Mouse (Mus musculus) kidney, postnatal 10 days (tissue): ENCODE results near the gene Ranbp10.
A peak's percentile ranks its signal among the peaks of the same experiment; 100 is the strongest.

ENCODE experiments used
- DNase-seq: peaks from one replicate; pipeline ENCODE4 v3.0.0; 2021; ENCODE audit warnings: mixed read lengths

Ranbp10 gene

DNA sequence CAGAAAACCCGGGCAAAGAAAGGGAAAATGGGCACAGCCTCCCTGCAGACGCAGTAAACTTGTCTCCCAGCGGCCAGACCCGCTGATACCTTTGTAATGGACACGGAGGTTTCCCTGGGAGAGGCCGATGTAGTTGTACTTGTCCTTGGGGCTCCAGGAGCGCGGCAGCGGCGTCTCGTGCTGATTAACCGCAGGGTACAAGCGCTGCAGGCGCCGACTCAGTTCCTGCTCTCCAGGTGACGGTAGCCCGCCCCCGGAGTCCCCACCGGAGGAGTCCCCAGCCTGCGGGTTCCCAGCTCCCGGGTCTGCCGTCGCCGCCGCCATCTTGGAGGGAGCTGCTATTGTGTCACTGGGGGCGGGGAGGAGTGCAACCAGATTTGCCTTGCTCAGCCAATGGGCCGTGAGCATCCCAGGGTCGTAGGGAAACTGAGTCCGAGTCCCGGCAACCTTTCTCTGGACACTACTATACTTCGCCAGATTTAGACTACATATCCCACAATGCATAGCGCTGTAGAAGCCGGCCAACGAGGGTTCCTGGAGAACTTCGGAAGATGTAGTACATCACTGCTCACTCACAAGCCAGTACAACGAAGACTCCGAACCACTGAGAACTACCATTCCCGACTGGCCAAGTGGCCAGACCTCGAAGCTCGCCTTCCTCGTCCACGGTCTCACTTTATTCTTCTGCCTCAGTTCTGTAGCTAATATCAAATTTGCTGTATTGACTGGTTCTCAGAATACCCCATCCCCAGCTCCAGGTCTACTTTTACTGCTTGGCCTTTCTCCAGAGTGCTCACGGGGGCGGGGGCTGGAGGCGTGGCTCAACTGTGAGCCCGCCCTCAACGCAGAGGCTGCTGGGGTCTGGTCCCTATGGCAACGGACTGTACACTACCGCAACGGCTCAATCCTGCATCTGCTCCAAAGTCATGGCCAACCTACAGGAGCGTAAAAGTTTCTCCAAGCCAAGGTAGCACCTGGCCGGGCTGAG is at the start of gene Ranbp10, which contains the start of gene Tsnaxip1:
TSS of gene Ranbp10 (minus strand) at position 490 of the 988 bp plus-strand sequence.
TSS of gene Tsnaxip1 (plus strand) at position 871 of the 988 bp plus-strand sequence.
- peak; percentile 97 for DNase-seq

DNA sequence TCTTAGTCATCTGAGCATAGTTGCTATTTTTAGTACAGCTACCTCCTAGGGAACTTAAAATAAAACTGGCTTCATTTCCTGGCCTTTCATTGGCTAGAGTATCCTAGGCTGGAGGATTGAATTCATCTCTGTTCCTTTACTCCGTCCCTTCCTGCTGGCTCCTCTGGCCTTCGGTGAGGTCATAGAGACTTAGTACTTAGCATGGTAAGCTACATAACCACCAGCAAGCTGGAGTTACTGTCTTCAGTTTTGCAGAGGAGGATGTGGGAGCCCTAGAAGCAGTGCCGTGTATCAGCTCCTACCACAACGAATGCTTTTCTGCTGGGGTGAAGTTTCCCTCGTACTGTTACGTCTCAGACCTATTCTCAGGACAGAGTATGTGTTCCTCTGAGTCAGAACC is 47.2 kb upstream of the Ranbp10 start:
- DNase-seq, result no peak

- DNase-seq, result no peak
These were observed 39.3 kb upstream of the Ranbp10 start for GRCm38 (mm10) chr8:105866364-105867029.

GRCm38 (mm10) chr8:105861951-105862350 is 34.8 kb upstream of the Ranbp10 start:
- peak; percentile 45 for DNase-seq

DNA sequence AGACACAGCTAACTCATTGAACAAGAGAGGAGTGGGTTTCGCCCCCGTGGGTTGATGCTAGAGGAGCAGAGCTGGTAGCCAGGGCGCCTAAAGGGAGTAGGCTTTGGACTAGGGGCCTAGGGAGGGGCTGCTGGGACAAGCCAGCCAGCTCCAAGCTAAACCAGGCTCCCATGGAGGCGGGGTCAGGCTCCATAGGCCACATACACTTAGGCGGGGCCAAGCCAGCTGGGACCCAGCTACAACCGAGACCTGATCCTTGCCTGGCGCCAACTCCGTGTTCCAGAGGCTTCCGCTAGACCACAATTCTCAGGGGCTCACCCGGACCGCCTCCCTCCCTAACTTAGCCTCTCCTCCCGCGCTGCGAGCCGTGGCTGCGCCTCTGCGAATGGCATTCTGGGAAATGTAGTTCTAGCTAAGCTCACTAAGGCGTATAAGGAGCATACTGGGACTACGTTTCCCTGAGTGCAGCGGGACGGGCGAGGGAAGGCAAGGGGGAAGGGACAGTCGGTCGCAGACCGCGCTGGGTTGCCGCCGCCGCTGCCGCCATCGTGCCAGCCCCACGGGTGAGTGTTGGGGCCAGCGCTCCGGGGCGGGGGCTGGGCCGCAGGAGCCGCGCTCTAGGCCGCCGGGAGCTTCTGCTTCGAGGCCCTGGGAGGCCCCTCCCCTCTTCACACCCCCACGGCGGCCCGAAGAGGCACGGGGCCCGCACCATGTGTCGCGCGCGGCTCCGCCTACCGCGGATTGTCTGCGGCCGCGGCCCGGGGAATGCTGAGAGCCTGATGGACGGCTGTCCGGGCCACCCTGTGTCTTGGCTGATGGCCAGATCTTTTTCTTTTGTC is 33.2 kb upstream of the Ranbp10 start, which contains the start of gene Nutf2:
TSS of gene Nutf2 (plus strand) at position 438 of the 839 bp plus-strand sequence.
- peak; percentile 97 for DNase-seq

DNA sequence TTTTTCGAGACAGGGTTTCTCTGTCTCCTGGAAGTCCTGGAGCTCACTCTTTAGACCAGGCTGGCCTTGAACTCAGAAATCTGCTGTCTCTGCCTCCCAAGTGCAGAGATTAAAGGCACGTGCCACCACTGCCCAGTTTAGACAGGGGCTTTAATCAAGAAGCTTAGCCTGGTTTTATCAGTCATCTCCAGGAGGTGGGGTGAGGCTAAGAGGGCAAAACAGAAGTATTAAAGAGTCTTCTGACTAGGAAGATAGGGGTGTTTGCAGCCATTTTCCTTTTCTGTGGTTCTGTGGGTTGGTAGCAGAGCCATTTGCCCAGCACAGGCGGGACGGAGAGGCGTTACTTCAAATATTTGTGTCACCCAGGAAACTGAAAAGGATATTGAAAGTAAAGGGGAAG is 32.2 kb upstream of the Ranbp10 start:
- DNase-seq, result no peak

DNA sequence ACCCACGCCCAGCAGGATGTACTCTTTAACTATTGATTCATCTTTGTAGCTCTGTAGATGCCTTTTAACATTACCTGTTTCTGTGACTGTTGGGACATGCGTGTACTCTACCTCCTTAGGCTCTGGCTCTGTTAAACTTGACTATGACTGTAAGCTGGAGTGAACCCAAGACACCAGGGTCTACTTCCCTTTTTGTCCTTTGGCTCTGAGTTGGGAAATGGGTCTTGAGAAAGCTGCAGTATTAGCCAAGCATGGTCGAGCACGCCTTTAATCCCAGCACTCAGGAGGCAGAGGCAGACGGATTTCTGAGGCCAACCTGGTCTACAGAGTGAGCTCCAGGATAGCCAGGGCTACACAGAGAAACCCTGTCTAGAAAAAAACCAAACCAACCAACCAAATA is 31.3 kb upstream of the Ranbp10 start:
- no peak for DNase-seq

GRCm38 (mm10) chr8:105856168-105856835 is 29.2 kb upstream of the Ranbp10 start:
- DNase-seq, result no peak

- DNase-seq, result peak; percentile 68
These were observed 28.4 kb upstream of the Ranbp10 start for GRCm38 (mm10) chr8:105855248-105856167.

DNA sequence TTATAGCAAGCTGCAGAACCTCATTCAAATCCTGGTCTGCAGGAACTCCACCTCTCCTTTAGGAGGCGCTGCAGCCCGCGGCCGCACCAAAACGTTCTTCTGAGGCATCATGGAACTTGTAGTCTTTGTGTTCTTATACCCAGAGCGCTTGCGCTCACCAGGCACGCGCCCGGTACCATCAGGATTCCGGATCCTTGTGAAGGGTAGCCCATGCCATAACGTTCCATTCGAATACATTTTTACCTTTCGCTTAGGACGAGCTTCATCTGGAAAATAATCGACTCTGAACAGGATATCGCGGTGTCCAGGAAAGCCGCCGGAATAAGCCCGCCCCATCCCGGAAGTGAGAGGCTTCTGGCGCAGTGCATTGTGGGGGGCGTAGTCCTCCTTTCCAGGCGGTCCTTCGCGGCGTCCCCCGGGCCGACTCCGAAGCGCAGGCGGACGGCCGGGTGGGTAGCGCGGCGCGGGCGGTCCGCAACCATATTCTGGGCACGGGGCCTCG is 27.6 kb upstream of the Ranbp10 start, which contains the start of gene Thap11:
TSS of gene Thap11 (plus strand) at position 418 of the 502 bp plus-strand sequence.
- DNase-seq, result peak; percentile 96

- no peak for DNase-seq
These were observed 27.2 kb upstream of the Ranbp10 start for GRCm38 (mm10) chr8:105854303-105854702.

DNA sequence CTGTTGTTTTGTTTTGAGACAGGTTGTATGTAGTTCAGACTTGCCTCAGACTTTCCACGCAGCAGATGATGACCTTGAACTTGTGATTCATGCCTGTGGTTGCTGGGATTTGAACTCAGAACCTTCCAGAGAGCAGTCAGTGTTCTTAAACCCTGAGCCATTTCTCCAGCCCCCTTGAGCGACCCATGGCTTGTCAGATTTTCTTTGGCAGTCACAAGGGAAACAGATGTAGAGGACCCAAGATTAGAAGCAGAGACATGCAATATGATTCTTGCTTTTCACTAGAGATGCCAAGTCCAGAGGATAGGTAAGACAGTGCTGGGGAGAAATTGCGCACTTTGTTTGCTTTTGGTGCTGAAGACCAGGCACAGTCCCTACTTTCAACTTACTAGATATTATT is 26.0 kb upstream of the Ranbp10 start, which contains the start of gene Cenpt:
TSS of gene Cenpt (minus strand) at position 101 of the 400 bp plus-strand sequence.
- DNase-seq, result no peak

DNA sequence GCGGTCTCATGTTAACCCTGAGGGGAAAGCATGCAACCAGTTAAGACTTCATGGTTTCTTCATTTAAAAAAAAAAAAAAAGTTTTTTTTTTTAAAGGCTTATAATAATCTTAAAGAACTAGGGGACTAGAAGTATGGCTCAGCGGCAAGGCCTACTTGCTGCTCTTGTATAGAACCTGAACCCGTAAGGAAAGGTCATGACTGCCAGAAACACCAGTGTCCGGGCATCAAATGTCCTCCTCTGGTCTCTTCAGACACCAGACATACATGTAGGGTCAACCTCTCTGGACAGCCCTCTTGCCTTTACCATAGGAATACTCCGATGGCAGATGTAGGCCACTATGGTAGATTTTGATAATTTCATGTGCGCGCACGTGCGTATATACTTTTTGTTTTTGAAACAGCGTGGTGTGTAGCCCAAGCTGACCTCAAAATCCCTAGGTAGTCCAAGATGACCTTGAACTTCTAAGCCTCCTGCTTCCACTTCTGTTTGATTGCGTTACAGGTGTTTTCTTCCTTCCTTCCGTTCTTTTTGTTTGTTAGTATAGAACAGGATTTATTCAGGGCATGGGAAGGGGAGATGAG is 25.1 kb upstream of the Ranbp10 start:
- DNase-seq, result peak; percentile 27

GRCm38 (mm10) chr8:105851651-105852143 is 24.5 kb upstream of the Ranbp10 start:
- DNase-seq, result peak; percentile 95

DNA sequence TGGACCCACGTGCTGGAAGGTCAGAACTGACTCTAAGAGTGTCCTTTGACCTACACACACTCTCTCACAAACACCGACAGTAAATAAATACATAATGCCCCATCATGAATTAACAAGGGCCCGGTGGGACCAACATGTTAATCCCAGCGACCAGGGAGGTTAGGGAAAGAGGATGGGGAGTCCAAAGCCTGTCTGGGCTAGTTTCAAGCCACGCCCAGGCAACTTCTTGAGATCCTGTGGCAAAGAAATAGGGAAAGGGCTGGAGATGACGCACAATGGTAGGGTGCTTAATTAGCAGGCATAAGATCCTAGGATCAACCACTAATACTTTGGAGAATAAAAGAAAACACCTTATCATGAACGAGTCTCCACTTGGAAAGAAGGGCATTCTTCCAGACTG is 23.5 kb upstream of the Ranbp10 start:
- no peak for DNase-seq

- no peak for DNase-seq
These were observed 22.9 kb upstream of the Ranbp10 start for GRCm38 (mm10) chr8:105850014-105850413.

GRCm38 (mm10) chr8:105846678-105847077 is 19.5 kb upstream of the Ranbp10 start:
- no peak for DNase-seq

DNA sequence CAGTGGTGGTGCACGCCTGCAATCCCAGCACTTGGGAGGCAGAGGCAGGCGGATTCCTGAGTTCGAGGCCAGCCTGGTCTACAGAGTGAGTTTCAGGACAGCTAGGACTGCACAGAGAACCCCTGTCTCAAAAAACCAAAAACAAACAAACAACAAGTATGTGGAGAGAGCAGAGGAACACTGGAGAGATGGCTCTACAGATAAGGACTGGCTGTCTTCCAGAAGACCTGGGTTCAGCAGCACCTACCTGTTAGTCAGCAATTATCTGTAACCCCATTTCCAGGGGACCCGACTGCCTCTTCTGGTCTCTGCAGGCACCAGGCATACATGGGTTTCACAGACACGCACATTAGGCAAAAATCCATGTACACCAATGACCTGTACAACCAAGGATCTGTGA is 12.1 kb upstream of the Ranbp10 start:
- no peak for DNase-seq

- no peak for DNase-seq
These were observed 9.8 kb upstream of the Ranbp10 start for GRCm38 (mm10) chr8:105836991-105837390.

DNA sequence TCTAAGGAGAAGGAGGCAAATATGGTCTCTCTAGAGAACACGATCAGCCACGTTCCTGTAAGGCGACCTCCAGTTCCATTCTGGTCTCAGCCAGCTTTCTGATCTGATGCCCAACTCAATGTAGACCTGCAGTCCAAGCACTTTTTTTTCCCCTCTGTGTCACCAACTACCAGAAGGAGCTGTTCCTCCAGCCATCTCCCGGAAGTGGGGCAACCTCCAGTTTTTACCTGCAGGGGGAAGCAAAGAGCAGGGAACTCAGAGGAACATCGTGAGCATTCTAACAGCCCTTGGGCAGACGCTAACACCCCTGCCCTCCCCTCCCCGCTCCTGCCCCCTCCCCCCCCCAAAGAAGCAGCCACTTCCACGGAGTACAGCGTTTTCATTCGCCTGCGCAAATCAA is 8.2 kb upstream of the Ranbp10 start:
- peak; percentile 81 for DNase-seq
